Mouse (Mus musculus): ENCODE data around the gene Ptpru. TPM values are rescaled to one million over a fixed set of nuclear protein-coding genes. Genes with fewer than 3 reads are reported as not detected.

Gene Ptpru
- polyA plus RNA-seq, 2 experiments = 2.0 to 2.8 TPM

DNA sequence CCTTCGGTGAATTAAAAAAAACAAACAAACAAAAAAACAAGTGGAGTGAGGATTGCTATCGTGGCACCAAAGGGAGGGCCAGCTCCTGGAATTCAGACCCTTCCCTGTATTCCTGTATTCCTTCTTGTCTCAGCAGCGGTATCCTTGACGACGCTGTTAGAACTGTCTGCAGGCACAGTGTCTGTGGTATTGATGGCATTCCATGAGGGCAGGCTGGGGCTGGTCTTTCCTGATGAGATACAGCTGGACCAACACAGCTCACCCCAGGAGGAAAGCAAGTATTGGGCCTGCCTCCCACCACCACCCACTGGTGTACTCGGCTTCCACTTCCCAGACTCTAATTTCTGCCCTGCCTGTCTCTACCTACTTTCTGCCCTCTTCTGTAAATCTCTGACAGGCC, 10.0 kb upstream of the Ptpru start:
- H3K4me2 ChIP-seq (ENCODE audit: low read depth) = no peak overlapping the region
- TF ChIP-seq EP300 (IDR thresholded peaks at IDR 0.05; ENCODE audit: low read depth) (no peak), CTCF (IDR thresholded peaks at IDR 0.05; ENCODE audit: low read depth) (no peak)
- peaks cover 6 to 8% of the 10 kb centered on the region in 2 experiments; a peak in 3 of 4 replicates for H3K4me1 ChIP-seq (replicated peaks; ENCODE audit: control insufficient read depth in 2 of 2, insufficient read depth in 2 of 2, low read length in 1 of 2)
- no peak for DNase-seq (ENCODE audit: low read depth in 3 of 3, low spot score in 3 of 3)
- no peak overlapping the region for H3K4me3 ChIP-seq (ENCODE audit: insufficient read depth in 1 of 2, low read depth in 2 of 2, low read length in 2 of 2)
- no peaks in the 10 kb centered on the region for H3K27me3 ChIP-seq (ENCODE audit: control insufficient read depth, insufficient read depth, low read length)
- H3K9me3 ChIP-seq (ENCODE audit: control insufficient read depth, low read length) = no peaks in the 10 kb centered on the region
- H3K9ac ChIP-seq (replicated peaks) = no peak overlapping the region
- 72% methylated on average over 6 of the region's 6 CpGs for whole genome bisulfite sequencing (ENCODE audit: insufficient replicate concordance)
- no peak for ATAC-seq (ENCODE audit: insufficient read depth)
- no peaks in the 10 kb centered on the region; the same call in 1 of the 2 replicates for H3K36me3 ChIP-seq (replicated peaks; ENCODE audit: control insufficient read depth, insufficient read depth, low read depth)
- no peak overlapping the region for H3K27ac ChIP-seq

DNA sequence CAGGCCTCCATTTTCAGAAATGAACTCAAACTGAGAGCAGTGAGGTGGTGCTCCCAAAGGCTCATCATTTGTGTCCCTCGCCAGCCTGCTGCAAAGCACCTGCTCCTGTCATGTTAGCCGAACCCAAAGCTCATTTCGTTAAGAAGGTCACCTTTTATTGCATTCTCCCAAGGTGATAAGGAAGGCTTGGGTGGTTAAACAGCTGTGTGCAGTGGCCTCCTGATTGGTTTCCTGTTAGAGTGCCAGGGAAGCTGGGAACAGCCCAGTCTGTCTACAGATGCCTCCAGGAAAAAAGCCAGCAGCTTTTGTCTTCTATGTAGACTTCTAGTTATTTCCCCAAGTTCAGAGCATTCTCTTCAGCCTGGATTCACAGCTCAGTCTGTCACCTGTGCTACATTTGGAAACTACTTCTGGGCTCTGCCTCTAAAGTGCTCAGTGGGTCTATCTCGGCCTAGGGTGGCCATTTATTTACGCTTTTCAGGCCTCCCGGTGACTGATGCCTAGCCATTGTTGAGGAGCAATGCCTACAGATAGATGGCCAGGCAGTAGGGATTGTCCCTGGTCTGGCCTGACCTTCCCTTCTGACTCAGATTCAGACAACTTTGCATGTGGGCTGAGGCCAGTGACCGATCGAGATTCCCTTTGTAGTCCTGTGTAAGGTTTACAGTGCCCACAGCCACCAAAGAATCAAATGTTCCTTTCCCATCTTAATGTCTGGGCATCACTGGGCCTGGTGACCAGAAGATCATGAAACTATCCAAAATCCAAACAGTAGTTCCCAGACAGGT, 8.1 kb upstream of the Ptpru start:
- ATAC-seq (ENCODE audit: insufficient read depth) (no peak), DNase-seq (ENCODE audit: low read depth in 3 of 3, low spot score in 3 of 3) (no peak)
- H3K4me1 ChIP-seq (replicated peaks; ENCODE audit: control insufficient read depth in 2 of 2, insufficient read depth in 2 of 2, low read length in 1 of 2) = peaks cover 6 to 8% of the 10 kb centered on the region in 2 experiments; a peak in 3 of 4 replicates
- WGBS (ENCODE audit: insufficient replicate concordance) = 65% methylated on average over 8 of the region's 8 CpGs
- no peak overlapping the region for H3K4me3 ChIP-seq (ENCODE audit: insufficient read depth in 1 of 2, low read depth in 2 of 2, low read length in 2 of 2)
- no peak overlapping the region for H3K9ac ChIP-seq (replicated peaks)
- TF ChIP-seq EP300 (IDR thresholded peaks at IDR 0.05; ENCODE audit: low read depth) = no peak
- no peak overlapping the region for H3K27ac ChIP-seq
- H3K9me3 ChIP-seq (ENCODE audit: control insufficient read depth, low read length) = no peaks in the 10 kb centered on the region
- H3K4me2 ChIP-seq (ENCODE audit: low read depth) = no peak overlapping the region
- no peaks in the 10 kb centered on the region; the same call in 1 of the 2 replicates for H3K36me3 ChIP-seq (replicated peaks; ENCODE audit: control insufficient read depth, insufficient read depth, low read depth)
- no peaks in the 10 kb centered on the region for H3K27me3 ChIP-seq (ENCODE audit: control insufficient read depth, insufficient read depth, low read length)

DNA sequence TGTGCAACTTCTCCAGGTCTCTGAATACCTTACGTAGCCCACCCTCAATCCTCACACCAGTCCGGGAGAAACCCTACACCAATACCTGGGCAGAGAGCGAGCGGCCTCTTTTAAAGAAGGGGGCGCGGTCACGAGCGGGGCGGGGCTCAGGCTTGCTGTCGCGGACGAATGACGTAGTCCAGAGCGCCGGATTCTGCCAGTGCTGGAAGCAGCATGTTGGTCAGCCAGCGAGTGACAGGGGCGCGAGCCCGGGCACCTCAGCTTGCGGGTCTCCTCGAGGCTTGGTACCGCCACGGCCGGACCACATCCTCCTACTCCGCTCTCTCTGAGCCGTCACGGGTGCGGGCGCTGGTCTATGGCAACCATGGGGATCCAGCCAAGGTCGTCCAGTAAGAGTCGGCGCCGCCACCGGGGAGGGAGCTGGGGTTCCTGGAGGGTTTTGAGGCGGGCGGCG, 5.2 kb upstream of the Ptpru start, which contains the start of gene Mecr:
Mecr (plus strand) TSS at position 181 of the 454 bp plus-strand sequence.
- peak; percentile 79 to 82 (median 82) for DNase-seq (ENCODE audit: low read depth in 3 of 3, low spot score in 3 of 3)
- H3K27me3 ChIP-seq (ENCODE audit: control insufficient read depth, insufficient read depth, low read length) = peaks cover 18% of the 10 kb centered on the region
- H3K9ac ChIP-seq (replicated peaks) = peak within 1 kb of the TSS; percentile 48
- WGBS (ENCODE audit: insufficient replicate concordance) = under 1% methylated on average over 37 of the region's 37 CpGs
- H3K4me1 ChIP-seq (replicated peaks; ENCODE audit: control insufficient read depth in 2 of 2, insufficient read depth in 2 of 2, low read length in 1 of 2) = peaks cover 6 to 10% of the 10 kb centered on the region in 2 experiments; a peak in 3 of 4 replicates
- no peak within 1 kb of the TSS for H3K27ac ChIP-seq
- H3K4me2 ChIP-seq (ENCODE audit: low read depth) = peak within 1 kb of the TSS; percentile 82
- ATAC-seq (ENCODE audit: insufficient read depth) = peak; percentile 84
- no peaks in the 10 kb centered on the region for H3K9me3 ChIP-seq (ENCODE audit: control insufficient read depth, low read length)
- no peaks in the 10 kb centered on the region; the same call in 1 of the 2 replicates for H3K36me3 ChIP-seq (replicated peaks; ENCODE audit: control insufficient read depth, insufficient read depth, low read depth)
- TF ChIP-seq CTCF (IDR thresholded peaks at IDR 0.05; ENCODE audit: low read depth) (no peak), EP300 (IDR thresholded peaks at IDR 0.05; ENCODE audit: low read depth) (no peak)
- peak within 1 kb of the TSS; percentile 68 to 83 for H3K4me3 ChIP-seq (ENCODE audit: insufficient read depth in 1 of 2, low read depth in 2 of 2, low read length in 2 of 2)

DNA sequence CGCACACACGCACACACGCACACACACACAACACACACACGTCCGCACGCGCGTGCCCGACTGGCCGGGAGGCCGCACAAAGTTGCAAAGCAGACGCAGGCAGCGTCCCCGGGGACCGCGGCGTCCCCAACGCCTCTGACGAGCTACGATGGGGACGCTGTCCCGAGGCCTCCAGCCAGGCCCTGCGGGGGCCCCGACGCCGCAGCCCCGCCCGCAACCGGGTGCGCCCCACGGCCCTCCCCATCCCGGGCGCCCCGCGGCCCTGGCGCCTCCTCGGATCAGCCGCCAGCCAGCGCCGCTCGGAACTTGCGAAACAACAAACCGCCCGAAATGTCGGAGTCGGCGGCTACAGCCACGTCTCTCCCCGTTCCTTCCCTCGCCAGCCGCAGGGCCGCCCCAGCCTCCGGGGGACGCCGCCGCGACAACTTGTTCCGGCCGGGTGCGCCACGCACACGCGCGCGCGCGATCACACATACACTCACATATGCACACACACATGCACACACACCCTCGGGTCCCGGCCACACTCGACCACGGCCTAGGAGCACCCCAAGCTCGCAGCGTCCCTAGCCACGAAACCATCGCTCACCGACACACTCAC, 1.1 kb downstream of the Ptpru start:
- Histone ChIP-seq H3K27me3 (ENCODE audit: control insufficient read depth, insufficient read depth, low read length) (peaks cover 57% of the 10 kb centered on the region), H3K4me3 (ENCODE audit: insufficient read depth in 1 of 2, low read depth in 2 of 2, low read length in 2 of 2) (peak overlapping the region; percentile 54 to 61), H3K4me1 (replicated peaks; ENCODE audit: control insufficient read depth in 2 of 2, insufficient read depth in 2 of 2, low read length in 1 of 2) (peaks cover 11 to 27% of the 10 kb centered on the region in 2 experiments), H3K4me2 (ENCODE audit: low read depth) (peak overlapping the region; percentile 78), H3K27ac (no peak overlapping the region), H3K9ac (replicated peaks) (peak overlapping the region; percentile 60), H3K9me3 (ENCODE audit: control insufficient read depth, low read length) (no peaks in the 10 kb centered on the region), H3K36me3 (replicated peaks; ENCODE audit: control insufficient read depth, insufficient read depth, low read depth) (no peaks in the 10 kb centered on the region)
- DNase-seq (ENCODE audit: low read depth in 3 of 3, low spot score in 3 of 3) (no peak), ATAC-seq (ENCODE audit: insufficient read depth) (peak; percentile 12; the same call in 1 of the 2 replicates)
- under 1% methylated on average over 75 of the region's 76 CpGs for WGBS (ENCODE audit: insufficient replicate concordance)
- no peak for TF ChIP-seq EP300 (IDR thresholded peaks at IDR 0.05; ENCODE audit: low read depth)
- no peak for TF ChIP-seq CTCF (IDR thresholded peaks at IDR 0.05; ENCODE audit: low read depth)

DNA sequence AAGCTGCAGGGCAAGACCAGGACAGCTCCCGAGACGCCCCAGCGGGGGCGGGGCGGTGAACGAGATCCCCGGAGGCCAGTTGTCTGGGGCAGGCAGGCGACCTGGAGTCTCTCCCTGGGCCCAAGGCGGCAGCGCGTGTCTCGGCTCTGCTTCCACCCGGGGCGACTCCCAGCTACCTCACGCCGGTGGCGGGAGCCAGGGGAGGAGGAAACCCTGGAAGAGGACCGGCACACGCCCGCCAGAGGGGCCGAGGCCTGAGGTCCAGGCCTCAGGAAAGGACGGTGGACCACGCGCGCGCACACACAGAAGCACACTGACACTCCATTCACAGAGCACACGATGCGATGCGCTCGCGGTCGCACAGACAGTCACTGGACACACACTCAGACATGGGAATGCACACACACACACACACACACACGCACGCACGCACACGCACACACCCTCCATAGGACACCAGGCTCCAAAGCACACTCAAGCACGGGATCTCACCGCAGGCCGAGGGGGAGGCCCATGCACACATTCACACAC, 1.7 kb downstream of the Ptpru start:
- H3K4me1 ChIP-seq (replicated peaks; ENCODE audit: control insufficient read depth in 2 of 2, insufficient read depth in 2 of 2, low read length in 1 of 2) = peaks cover 11 to 30% of the 10 kb centered on the region in 2 experiments
- no peak for DNase-seq (ENCODE audit: low read depth in 3 of 3, low spot score in 3 of 3)

More for the DNA sequence above, 1.7 kb downstream of the Ptpru start:
- H3K9ac ChIP-seq (replicated peaks) = no peak overlapping the region; the same call in 1 of the 2 replicates
- WGBS (ENCODE audit: insufficient replicate concordance) = 4% methylated on average over 39 of the region's 39 CpGs
- peak overlapping the region; percentile 78 for H3K4me2 ChIP-seq (ENCODE audit: low read depth)
- no peak for TF ChIP-seq EP300 (IDR thresholded peaks at IDR 0.05; ENCODE audit: low read depth)
- no peak for TF ChIP-seq CTCF (IDR thresholded peaks at IDR 0.05; ENCODE audit: low read depth)
- H3K27me3 ChIP-seq (ENCODE audit: control insufficient read depth, insufficient read depth, low read length) = peaks cover 57% of the 10 kb centered on the region
- no peaks in the 10 kb centered on the region for H3K36me3 ChIP-seq (replicated peaks; ENCODE audit: control insufficient read depth, insufficient read depth, low read depth)
- H3K9me3 ChIP-seq (ENCODE audit: control insufficient read depth, low read length) = no peaks in the 10 kb centered on the region
- H3K27ac ChIP-seq = no peak overlapping the region
- no peak for ATAC-seq (ENCODE audit: insufficient read depth)
- peak overlapping the region; percentile 54 to 61 for H3K4me3 ChIP-seq (ENCODE audit: insufficient read depth in 1 of 2, low read depth in 2 of 2, low read length in 2 of 2)
